Mouse (Mus musculus) left cerebral cortex, postnatal 25 days (tissue): ENCODE data around the gene Znrf2. TPM values are rescaled to one million over a fixed set of nuclear protein-coding genes. Genes with fewer than 3 reads are reported as not detected.

Experiments
- DNase-seq, 2 experiments: peaks; one replicate each; pipeline ENCODE4 v3.0.0; 2022; ENCODE audit warnings: low spot score in 2 of 2, mixed read lengths in 1 of 2
- intact Hi-C: fragments of 180-260 bp; cut with DNase I; formaldehyde crosslinking; loops from one replicate; pipeline ENCODE4 v1.15.1; 2025
- total RNA-seq, 2 experiments: library from RNA; stranded (reverse); gene quantifications; 2 replicates each; pipeline ENCODE4 v1.2.3; 2021

The Znrf2 gene
- total RNA-seq, 2 experiments from 2014 or later = 16.0 to 18.1 TPM

DNA sequence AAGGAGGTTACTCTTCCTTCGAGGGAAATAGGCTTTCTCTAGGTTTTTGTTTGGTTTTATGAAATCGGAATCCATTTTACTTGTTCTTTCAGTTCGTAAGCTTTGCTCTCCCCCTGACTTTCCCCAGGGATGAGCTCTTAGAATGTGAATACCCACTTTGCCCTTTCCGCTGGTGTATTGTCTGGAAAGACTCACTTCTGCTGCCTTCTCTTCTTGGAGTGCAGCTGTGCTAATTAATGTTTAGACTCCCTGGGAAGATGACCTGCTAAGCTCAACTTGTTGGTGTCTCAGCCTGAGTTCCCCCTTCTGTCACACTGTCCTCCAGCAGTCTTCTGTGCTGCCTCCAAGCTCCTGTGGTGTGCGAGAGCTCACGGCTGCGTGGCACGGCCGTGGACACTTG, 73.5 kb downstream of the Znrf2 start:
- intact Hi-C loops = no loop called here
- DNase-seq = no peak

DNA sequence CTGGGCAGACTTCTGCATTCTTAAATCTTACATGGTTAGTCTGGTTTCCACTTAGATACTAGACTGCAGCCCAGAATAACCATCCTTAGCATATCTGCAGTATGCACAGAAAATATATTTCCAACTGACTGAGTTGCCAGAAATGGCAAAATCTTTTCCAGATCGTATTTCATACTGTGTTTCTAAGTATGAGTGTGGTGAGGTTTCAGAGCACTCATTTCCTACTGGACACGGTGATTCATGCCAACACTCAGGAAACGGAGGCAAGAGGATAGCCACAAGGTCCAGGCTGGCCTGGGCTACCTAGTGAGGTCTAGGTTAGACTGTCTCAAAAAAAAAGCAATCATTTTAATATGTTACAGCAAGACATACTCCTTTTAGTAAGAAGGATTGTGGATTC, 74.7 kb downstream of the Znrf2 start:
- peak in 1 of 2 experiments; percentile 49 for DNase-seq
- intact Hi-C loops = no loop called here

DNA sequence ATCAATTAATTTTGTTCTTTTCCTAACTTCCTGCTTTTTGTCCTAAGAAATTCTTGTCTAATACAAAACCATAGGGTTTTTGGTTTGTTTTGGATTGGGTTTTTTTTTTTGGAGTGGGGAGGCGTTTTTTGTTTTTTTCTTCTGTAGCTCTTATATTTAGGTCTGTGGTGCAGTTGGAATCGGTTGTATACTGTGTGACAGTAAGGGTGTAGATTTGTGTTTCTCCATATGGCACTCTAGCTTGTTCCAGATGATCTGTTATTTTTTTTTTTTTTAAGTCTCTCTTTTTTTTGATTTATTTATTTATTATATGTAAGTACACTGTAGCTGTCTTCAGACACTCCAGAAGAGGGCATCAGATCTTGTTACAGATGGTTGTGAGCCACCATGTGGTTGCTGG, 83.5 kb downstream of the Znrf2 start:
- DNase-seq = no peak
- intact Hi-C loops = no loop called here

DNA sequence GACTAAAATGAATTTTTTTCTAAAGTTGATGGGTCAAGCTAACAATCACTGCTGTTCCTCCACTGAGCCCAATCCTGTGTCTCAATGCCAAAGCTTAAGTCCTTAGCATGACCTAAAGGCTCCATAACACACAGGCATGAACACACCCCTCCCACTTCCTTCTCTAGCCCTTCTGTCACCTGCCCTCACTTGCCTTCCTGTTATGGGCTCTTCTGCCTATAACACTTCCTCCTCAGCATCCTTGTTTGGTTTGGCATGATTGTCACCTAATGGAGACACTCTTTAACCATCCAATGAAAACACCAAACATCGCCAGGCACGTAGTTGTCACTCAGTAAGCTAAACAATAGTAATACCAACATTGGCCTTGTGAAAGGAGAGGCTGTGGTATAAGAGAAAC, 85.8 kb downstream of the Znrf2 start:
- intact Hi-C loops = no loop called here
- no peak for DNase-seq

DNA sequence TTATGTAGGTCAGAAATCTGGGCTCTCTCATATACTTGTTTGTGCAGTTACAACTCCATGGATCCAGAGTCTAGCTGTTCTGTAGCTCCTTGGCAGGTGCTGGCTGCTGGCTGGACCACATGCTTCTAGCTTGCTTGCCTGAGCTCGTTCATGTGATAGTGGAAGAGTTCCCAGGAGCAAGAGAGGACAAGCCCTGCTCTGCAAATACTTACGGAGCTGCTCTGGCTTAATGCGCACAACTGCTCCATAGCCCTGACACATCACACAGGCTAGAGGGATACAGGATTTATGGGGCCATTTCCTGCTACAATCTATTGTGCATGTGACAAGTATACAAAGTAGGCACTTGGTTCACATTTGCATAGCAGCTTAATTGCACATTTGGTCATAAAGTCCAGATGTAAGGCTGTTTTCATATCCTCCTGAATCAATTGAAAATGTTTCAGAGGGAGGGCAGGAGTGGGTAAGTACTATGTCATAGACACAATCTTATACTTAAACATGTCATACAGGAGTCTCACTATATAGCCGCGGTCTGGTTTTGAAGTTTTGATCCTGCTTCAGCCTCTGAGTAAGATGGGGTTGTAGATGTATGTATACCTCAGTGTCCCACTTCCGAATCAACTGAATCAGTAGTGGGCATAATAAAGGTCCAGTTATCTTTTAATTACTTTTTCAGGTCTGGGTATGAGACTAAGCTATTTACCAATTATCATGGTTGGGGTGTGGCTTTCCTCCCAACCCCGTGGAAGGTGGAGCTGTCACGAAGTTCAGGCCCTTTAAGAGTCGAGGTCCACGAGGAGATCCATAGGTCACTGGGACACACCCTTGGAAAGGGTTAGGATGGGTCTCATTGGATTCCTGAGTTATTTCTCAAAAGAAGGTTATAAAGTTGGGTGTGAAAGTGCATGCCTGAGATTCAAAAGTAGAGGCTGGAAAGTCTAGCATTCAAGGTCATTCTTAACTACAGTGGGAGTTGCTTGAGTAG, 89.6 kb downstream of the Znrf2 start:
- DNase-seq = peak in 1 of 2 experiments; percentile 12
- intact Hi-C loops = no loop called here

DNA sequence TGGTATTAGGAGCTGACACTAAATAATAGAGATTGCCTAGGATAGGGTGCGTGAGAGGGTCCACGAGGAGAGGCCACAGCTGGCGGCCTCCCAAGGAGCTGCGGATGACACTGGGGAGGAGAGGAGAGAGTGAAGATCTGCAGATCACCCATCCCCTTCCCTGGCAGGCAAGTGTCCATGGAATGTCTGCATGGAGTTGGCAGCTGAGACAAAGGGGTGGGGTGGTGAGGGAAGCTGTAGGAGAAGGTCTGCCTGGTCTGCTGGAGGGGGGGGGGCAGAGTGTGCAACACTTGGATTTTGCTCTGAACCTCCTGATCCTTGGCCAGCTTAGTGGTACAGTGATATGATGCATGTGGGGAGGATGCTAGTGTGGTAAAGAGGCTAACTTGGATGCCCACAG, 98.3 kb downstream of the Znrf2 start:
- intact Hi-C loops = loop anchor here (5.0 kb wide), 2 partner anchors 77 to 102 kb away; partner anchors contain the start of gene Ggct

DNA sequence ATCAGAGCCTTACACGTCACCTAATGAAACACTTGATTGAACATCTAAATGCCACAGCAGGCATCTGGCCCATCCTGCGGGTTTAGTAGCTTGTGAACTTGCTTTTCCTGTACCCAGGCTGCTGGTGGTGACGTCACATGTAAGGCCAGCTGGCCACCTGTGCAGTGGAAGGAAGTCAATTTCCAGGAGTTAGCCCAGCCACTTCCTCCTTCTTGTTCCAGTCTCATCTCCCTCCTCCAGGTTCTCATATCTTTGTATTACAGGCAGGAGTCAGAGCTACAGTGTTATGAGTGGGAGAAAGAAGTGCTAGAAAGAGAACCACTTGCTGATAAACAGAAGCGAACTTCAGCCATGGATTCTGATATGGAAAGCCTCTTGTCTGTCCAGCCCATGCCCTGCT, 99.4 kb downstream of the Znrf2 start:
- no peak for DNase-seq
- intact Hi-C loops = loop anchor here (2.0 to 5.0 kb wide), 3 partner anchors 76 to 251 kb away; partner anchors contain the start of gene Ggct

More for the DNA sequence above, 98.3 kb downstream of the Znrf2 start:
- no peak for DNase-seq

DNA sequence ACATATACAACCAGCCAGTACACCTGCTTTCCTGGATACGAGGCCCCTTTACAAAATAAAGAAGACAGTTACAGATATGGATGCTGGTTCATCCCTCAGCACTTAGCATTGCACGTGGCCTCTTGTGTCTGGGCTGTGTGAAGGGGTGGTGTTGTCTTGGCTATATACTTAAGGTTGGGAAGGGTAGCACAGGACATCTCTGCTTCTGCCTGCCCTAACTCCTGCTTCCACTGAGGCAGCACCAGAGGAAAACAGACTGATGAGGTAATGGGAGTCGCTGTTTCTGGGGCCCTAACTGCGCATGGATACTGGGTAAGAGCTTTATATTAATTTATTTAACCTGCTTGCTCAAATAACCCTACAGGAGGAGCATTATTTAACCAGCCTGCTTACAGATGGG, 100.2 kb downstream of the Znrf2 start:
- DNase-seq = no peak
- intact Hi-C loops = loop anchor here (2.0 to 5.0 kb wide), 3 partner anchors 75 to 250 kb away; partner anchors contain the start of gene Ggct

DNA sequence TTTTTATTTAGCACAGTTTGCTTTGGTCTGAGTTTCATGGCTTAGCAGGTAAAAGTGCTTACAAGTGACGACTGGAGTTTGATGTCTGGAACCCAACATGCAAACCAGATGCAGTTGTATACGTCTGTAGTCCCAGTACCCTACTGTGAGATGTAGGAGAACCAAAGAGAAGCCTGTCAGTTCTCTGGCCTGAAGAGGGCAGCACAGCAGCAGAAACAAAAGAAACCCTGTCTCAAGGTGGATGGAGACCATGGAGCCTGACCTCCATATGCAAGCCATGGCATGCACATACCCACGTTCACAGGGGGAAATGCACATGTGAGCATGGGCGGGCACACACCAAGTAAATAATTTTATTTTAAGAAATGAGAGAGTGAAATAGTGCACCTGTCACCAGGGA, 100.8 kb downstream of the Znrf2 start:
- DNase-seq = peak; percentile 28 to 44

DNA sequence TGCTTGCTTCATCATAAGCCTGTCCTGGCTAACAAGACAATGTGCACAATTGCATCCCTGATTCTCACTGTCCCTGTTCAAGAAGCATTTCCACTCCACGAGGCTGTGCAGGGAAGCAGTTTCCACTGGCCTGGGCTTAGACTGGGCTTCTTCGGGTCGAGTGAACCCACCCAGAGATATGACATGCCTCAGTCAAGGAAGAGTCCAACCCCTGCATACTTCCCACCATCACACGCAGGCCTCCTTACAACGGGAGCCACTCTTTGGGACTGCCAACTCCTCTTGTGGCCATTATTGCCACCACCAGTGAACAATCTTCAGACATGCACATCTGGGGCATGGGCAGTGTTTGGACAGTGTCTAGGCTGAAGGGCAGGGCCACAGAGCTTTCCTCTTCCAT, 101.8 kb downstream of the Znrf2 start:
- intact Hi-C loops = loop anchor here (5.0 kb wide), 2 partner anchors 74 to 99 kb away; partner anchors contain the start of gene Ggct
- DNase-seq = no peak

More for the DNA sequence above, 100.8 kb downstream of the Znrf2 start:
- intact Hi-C loops = loop anchor here (2.0 to 5.0 kb wide), 3 partner anchors 75 to 249 kb away; partner anchors contain the start of gene Ggct

DNA sequence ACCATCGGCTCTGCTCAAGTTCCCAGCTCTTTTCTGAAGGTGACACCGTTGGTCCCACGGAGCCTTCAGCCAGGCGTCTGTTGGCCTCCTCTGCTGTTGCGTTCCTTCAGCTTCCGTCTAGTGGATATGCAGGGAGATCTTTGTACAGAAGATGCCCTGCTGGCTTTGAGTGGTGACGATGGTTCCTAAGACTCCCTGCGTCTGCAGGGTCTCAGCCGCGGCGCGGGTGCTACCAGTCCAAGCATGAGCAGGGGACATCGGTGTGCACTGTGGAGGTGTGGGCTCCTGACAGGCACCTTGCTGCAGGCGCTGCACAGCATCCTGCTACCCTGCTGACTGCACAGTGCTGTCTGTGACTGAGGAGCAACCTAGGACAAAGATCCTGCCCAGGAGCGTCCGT, 107.8 kb downstream of the Znrf2 start:
- no peak for DNase-seq
- intact Hi-C loops = no loop called here

DNA sequence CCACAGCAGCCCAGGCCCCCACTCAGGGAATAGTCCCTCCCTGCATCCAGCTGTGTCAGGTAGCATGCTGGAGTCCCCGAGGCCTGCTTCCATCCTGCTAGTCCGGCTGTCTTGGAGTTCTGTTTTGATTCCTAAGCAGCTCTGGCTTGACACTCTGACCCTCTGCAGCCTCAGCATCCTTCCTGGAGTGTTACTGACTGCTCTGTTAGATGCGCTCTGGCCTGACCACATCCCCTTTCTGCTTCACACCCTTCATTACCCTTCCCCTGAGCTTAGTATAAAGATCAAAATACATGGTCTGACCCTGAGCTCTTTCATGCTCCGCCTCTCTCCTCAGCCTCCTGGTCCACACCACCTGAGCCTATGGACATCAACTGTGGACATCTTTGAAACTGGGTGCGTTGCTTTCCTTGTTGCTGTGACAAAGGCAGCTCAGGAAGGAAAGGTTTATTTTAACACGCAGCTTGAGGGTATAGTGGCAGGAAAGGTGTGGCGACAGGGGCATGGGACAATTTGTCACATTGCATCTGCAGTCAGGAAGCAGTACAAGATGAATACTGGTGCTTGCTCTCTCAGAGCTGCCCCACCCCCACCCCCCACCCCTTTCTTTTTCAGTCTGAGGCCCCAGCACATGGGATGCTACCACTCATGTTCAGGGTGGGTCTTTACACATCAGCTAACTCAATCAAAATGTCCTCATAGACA, 109.2 kb downstream of the Znrf2 start:
- intact Hi-C loops = no loop called here
- DNase-seq = no peak

DNA sequence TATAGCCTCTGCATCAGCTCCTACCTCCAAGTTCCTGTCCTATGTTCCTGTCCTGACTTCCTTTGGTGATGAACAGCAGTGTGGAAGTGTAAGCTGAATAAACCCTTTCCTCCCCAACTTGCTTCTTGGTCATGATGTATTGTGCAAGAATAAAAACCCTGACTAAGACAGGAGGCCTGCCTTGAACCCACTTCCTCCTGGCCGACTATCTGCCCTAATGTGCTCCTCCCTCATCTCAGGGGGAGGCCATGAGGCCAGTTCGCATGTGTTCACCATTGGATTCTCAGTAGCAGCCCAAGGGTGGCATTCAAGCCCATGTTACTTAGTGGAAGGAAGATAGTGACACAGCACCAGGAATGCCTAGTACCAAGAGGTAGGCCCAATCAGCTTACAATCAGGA, 110.2 kb downstream of the Znrf2 start:
- intact Hi-C loops = no loop called here

DNA sequence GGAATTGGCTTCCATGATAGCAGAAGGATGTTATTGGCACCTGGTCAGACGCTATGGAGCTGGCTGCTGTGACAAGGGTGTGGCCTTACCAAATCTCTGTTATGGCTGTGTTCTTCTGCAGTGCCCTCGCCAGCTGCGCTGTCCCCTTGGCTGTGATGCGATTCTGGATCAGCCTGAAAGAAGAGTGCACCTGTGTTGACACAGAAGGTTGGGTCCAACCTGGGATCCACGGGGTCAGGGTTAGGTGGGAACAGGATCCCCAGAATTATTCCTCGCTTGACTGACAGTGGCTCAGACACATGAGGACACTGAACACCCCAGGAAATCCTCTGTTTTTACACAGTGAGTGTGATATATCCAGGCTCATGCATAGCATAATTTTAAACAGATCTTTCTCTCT, 111.2 kb downstream of the Znrf2 start:
- no peak for DNase-seq
- intact Hi-C loops = no loop called here

More for the DNA sequence above, 110.2 kb downstream of the Znrf2 start:
- DNase-seq = no peak

DNA sequence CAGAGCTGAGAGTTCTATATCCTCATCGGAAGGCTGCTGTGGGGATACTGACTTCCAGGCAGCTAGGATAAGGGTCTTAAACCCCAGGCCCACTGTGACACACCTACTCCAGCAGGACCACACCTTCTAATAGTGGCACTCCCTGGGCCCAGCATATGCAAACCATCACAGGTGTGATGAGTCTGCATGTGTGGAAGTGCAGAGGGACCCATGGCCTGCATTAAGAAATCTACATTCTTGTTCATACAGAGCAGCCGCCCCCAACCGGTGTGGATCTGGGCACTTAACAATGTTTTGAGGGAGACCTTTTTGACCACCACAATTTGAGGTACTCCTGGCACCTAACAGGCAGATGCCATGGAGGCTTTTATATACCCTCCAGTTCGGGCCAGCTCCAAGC, 114.9 kb downstream of the Znrf2 start:
- intact Hi-C loops = no loop called here
- no peak for DNase-seq

DNA sequence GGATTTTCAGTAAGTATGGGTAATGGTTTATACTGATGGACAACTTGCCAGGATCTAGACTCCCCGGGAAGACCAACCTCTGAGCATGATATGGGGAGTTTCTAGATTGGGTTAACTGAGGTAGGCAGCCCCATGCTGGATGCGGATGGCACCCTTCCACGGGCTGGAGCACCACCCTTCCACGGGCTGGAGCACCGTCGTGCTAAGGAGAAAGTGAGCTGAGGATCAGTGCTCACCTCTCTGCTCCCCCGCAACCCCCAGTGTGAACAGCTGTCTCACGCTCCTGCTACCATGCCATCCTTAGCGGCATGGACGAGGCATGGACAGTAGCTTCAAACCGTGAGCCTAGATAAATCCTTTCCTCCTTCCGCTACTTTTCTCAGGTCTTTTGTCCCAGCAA, 115.8 kb downstream of the Znrf2 start:
- DNase-seq = no peak
- intact Hi-C loops = no loop called here

DNA sequence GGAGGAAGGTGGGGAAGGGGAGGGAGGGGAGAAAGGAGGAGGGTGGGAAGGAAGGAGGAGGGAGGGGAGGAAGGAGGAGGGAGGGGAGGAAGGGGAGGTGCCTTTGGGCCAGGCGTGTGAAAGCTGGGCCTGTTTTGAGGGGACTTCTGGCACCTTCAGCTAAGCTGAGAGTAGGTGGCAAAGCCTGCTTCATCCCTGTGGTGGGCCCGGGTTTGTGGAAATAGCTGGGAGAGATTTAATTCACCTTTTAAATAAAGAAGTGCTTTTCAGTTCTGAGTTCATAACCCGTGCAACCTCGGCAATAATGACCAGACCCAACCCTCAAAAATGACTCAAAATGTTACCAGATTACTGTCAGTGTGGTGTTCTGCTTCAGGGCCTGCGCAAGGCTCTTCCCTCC, 116.5 kb downstream of the Znrf2 start:
- intact Hi-C loops = no loop called here
- DNase-seq = no peak

DNA sequence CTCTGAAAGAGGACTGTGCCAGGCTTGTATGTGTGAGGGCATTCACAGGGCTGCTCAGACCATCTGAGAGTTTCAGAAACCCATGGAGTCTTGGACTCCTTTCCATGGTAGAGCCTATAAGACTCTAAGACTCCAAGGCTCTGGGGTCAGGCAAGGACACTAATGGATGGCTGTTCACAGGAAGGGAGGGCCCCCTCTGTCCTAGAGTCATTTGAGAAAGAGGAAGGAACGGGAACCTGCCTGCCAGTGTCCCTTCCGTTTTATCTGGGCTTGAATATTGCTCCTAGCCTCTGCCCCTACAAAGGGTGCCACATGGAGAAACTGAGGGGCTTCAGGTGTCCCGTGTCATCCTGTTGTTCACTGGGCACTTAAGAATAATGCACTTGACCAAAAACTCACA, 117.2 kb downstream of the Znrf2 start:
- no peak for DNase-seq
- intact Hi-C loops = no loop called here

DNA sequence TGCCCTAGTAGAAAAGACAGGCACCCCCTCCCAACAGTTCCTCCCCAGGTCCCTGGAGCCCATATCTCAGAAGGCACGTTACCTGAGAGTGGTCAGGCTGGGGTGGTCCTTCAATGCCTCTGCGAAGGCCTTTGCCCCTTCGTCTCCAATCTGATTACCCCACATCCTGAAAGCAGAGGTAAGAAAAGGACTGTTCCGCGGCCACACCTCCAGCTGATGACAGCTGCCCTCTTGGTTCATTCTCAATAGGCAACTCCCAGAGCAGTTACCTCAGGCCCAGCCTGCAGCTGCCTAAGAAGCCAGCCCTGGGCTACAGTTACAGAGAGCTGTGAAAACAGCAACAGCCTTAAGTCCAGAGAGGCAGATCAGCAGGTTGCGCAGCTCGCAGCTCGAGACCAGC, 117.6 kb downstream of the Znrf2 start:
- intact Hi-C loops = no loop called here
- DNase-seq = no peak

DNA sequence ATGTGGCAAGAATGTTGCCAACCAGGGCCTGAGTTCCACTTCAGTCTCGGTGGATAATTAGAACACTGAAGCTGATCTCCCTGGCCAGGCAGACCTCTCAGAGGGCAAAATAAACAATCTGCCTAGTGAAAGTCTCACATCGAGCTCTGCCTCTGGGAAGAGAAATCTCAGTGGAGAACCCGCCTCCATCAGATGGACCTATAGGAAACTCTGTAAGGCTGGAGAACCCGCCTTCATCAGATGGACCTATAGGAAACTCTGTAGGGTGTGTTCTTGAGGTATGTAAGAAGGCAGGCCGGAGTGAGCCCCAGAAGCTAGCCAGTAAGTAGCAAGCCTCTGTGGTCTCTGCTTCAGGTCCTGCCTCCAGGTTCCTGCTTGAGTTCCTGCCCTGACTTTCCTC, 118.2 kb downstream of the Znrf2 start:
- intact Hi-C loops = no loop called here
- DNase-seq = no peak
